Mouse (Mus musculus) left cerebral cortex, postnatal 10 days (tissue): Measurements from ENCODE around the gene Dmxl2. TPM values are rescaled to one million over a fixed set of nuclear protein-coding genes. Genes with fewer than 3 reads are reported as not detected.

ENCODE experiments used
- DNase-seq, 2 experiments: peaks; one replicate each; pipeline ENCODE4 v3.0.0; 2021 to 2022; ENCODE audit warnings: low spot score in 2 of 2, mixed read lengths in 1 of 2; ENCODE audit errors: extremely low spot score in 1 of 2
- intact Hi-C: fragments of 180-260 bp; cut with DNase I; formaldehyde crosslinking; loops from one replicate; pipeline ENCODE4 v1.15.1; 2025
- total RNA-seq, 2 experiments: library from RNA; stranded (reverse); gene quantifications; 2 replicates each; pipeline ENCODE4 v1.2.3; 2021

Gene Dmxl2
- 100 to 1,000 TPM; 194 to 204 TPM for total RNA-seq

DNA sequence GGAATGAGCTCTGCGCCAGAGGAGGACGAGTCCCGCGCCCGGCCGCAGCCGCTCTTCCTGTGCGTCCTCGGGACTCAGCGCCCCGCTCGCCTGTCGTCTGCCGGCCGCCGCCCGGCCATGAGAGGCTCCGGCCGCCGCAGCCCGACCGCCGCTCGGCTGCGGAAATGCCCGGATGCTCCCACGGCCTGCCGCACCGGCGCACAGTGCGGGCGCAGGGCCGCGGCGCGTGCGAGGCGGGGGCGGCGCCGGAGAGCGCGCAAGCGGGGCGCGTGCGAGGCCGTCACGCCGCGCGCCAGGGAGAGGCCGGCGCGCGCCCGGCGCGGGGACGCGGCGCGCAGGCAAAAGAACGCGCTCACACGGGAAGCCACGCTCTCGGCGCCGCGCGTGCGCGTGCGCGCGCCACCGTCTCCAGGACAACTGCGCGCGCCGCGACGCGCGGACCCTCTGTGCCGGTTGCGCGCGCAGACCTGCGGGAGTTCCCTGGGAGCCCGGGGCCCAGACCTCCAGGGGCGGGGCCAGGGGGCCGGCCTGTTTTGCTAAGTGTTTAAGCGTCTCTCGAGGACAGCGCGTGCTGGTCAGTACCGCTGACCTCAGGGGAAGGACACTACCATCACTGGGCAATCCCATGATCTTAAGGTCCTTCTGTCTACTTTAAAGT is at the start of gene Dmxl2:
Dmxl2 (minus strand) TSS at position 174 of the 658 bp plus-strand sequence.
- intact Hi-C loops, result no loop called here
- DNase-seq, result peak; percentile 83 to 96

- no peak for DNase-seq
- intact Hi-C loops, result no loop called here
These were observed 48.0 kb upstream of the Dmxl2 start for GRCm38 (mm10) chr9:54549433-54549832.

DNA sequence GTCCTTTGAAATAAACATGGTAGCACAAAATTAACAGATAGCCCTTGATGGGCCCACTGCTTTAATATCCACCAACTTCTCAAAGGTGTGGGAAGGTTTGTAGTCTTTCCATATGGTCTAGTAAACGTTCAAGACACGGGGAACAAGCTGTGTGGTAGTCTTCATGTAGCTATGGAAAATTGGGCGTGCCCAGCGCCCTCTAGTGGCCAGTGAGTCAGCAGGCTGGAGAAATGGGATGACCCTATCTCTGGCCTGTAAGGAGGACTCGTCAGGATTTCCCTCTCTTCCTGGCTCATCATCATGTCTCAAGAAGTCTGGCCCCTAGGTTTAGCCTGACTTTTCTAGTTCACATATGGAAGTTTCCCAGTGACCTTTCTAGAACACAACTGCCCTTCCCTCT is 46.1 kb upstream of the Dmxl2 start:
- DNase-seq, result peak in 1 of 2 experiments; percentile 59
- intact Hi-C loops, result no loop called here

DNA sequence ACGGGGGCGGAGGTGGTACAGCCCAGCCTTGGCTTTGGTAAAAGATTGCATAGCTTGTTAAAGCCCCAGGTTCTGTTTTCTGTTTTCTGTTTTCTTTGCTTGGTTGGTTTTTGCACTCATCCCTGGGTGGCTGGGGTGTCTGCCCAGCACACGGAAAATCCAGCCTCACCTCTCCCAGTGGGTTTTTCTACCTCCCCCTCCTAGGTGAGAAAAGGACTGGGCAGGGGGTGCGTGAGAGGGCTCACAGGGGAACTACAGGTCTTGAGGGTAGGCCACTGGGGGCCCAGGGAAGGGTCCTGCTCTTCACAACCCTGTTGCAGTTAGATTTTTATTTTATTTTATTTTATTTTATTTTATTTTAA is 43.5 kb upstream of the Dmxl2 start:
- DNase-seq, result no peak
- intact Hi-C loops, result no loop called here

DNA sequence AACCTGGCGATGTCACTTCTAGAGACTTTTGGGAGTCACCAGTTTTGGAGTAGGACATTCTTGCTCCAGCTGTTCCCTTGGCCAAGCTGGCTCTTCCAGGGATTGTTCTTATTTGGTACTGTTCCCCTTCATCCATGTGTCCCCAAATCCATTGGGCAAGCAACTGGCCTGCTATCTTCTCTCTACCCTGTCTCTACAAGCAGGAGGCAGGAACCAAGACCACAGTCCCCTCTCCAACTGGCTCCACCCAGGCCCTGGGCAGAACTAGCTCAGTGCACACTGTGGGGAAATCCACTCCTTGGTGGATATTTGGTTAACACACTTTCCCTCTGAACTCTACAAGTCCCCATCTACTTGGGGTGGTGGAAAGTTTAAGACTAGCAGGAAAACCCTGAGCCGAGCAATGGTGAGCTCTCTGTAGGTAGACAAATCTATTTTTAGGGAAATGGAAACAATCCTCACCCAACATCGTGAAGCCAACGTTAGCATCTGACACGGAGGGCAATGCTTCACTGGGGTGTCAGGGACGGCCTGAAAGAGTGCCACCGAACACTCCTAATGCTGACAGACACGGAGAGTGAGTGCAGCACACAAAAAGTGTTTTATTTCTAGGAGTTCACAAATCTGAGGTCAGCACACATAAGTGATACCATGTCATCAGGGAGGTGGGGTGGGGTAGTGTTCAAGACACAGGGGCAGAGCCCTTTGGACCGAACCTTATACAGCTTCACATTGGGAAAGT is 43.0 kb upstream of the Dmxl2 start:
- no peak for DNase-seq
- intact Hi-C loops, result no loop called here

- DNase-seq, result no peak
- intact Hi-C loops, result no loop called here
These were observed 39.4 kb upstream of the Dmxl2 start for GRCm38 (mm10) chr9:54540801-54541200.

DNA sequence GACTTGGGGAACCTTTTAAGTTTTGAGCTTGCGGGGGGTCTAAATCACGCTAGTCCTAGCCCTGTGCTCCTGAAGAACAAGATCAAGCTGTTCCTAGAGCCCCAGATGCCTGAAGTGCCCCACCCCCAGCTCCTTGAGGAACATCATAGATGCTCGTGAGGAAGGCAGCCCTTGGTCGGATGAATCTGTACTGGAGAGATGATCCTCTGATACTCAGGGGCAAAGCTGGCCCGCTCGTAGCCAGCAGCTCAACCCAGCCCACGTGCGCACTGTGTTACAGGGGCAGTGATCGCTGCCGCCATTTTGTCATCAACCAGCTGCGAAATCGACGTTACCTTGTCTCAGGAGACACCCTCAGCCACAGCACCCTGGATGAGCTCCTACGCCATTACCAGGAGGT is 37.3 kb upstream of the Dmxl2 start, which contains the start of gene Sh2d7:
Sh2d7 (plus strand) TSS at position 301 of the 400 bp plus-strand sequence.
- intact Hi-C loops, result loop anchor here (10.0 kb wide), 1 partner anchor 136 kb away; no protein-coding TSS in a partner anchor
- DNase-seq, result no peak

- intact Hi-C loops, result loop anchor here (10.0 kb wide), 1 partner anchor 137 kb away; no protein-coding TSS in a partner anchor
These were observed 36.8 kb upstream of the Dmxl2 start for GRCm38 (mm10) chr9:54538244-54538643.

GRCm38 (mm10) chr9:54537480-54537879 is 36.1 kb upstream of the Dmxl2 start:
- intact Hi-C loops, result loop anchor here (10.0 kb wide), 1 partner anchor 137 kb away; no protein-coding TSS in a partner anchor
- DNase-seq, result no peak

More at GRCm38 (mm10) chr9:54538244-54538643, 36.8 kb upstream of the Dmxl2 start:
- no peak for DNase-seq

- DNase-seq, result peak in 1 of 2 experiments; percentile 46
These were observed 35.6 kb upstream of the Dmxl2 start for GRCm38 (mm10) chr9:54537030-54537429.

DNA sequence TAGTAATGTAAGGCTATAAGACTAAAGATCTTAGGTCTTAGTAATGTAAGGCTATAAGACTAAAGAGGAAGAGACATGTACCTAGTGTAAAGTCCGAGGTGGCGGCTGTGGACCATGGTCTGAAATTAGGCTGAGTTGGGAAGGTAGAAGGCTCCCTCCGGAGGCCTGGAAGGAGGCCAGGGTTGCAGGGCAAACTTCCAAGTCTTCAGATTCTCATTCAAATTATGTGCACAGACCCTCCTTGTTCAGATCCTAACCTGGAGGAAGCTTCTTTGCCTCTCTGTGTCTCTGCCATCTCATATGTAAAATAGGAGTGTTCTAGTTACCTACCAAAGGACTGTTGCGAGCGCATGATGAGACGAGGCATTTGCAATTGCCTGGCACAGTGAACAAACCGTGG is 34.8 kb upstream of the Dmxl2 start:
- DNase-seq, result no peak
- intact Hi-C loops, result loop anchor here (10.0 kb wide), 1 partner anchor 139 kb away; no protein-coding TSS in a partner anchor

More at GRCm38 (mm10) chr9:54537030-54537429, 35.6 kb upstream of the Dmxl2 start:
- intact Hi-C loops, result loop anchor here (10.0 kb wide), 1 partner anchor 138 kb away; no protein-coding TSS in a partner anchor

- DNase-seq, result peak; percentile 76 to 88
- intact Hi-C loops, result loop anchor here (10.0 kb wide), 1 partner anchor 141 kb away; no protein-coding TSS in a partner anchor
These were observed 32.5 kb upstream of the Dmxl2 start for GRCm38 (mm10) chr9:54533975-54534374.

GRCm38 (mm10) chr9:54532926-54533325 is 31.5 kb upstream of the Dmxl2 start:
- intact Hi-C loops, result loop anchor here (10.0 kb wide), 1 partner anchor 142 kb away; no protein-coding TSS in a partner anchor
- no peak for DNase-seq

- no peak for DNase-seq
- intact Hi-C loops, result loop anchor here (10.0 kb wide), 1 partner anchor 143 kb away; no protein-coding TSS in a partner anchor
These were observed 30.0 kb upstream of the Dmxl2 start for GRCm38 (mm10) chr9:54531421-54531820.

DNA sequence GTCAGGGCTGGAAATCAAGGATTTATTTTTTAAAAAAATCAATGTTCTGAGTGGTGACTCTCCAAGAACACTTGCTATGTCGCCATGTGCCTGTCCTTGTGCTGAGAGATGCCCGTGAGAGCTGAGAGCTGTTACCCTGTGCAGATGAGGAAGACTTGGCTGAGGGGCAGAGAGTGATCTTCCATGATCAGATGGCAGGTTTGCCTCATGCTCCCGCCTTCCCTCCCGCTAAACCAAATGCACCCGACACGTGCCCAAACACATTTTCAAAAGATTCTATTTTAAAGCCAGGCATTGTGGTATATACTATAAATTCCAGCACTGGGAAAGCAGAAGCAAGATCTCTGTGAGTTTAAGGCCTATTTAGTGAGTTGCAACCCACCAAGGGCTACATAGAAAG is 29.4 kb upstream of the Dmxl2 start:
- DNase-seq, result no peak
- intact Hi-C loops, result loop anchor here (10.0 kb wide), 1 partner anchor 144 kb away; no protein-coding TSS in a partner anchor

DNA sequence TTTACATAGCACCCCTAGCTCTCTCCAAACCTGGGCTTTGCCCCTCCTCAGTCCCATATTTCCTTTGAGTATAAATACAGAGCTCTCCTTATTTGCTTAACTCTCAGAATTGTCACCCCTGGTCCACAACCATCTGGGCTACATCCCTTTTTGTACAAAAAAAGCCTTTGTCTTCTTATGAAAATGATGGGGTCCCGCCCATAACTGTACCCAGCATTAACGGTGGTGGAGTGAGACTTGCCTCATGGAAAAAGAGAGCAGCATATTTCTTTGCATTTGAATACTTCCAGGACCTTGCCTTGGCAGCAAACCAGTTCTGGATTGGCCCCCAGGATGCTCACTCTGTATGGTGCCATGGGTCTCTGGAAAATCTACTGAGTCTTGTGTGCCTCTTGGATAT is 28.5 kb upstream of the Dmxl2 start:
- intact Hi-C loops, result loop anchor here (10.0 kb wide), 2 partner anchors 145 to 295 kb away; no protein-coding TSS in a partner anchor
- no peak for DNase-seq

DNA sequence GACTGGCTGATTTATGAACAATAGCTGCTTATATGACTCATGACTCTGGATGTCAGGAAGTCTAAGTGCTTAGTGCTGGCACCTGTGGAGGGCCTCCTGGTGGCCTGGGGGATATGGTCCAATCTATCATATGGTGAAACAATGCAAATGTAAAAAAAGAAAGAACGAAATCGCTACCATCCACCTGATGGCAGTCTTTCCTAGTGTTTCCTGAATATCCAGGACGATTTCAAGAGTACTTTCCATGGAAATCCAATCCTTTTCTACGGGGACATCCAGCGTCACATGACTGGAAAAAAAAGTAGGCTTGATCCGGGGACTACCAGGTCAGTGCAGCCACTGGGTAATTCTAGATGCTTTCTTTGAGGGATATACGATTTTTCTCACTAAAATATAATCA is 26.3 kb upstream of the Dmxl2 start:
- DNase-seq, result no peak
- intact Hi-C loops, result loop anchor here (10.0 kb wide), 1 partner anchor 297 kb away; no protein-coding TSS in a partner anchor

GRCm38 (mm10) chr9:54520286-54520685 is 18.9 kb upstream of the Dmxl2 start:
- intact Hi-C loops, result loop anchor here (10.0 kb wide), 1 partner anchor 305 kb away; no protein-coding TSS in a partner anchor

GRCm38 (mm10) chr9:54518921-54519320 is 17.5 kb upstream of the Dmxl2 start:
- intact Hi-C loops, result no loop called here
- DNase-seq, result no peak

More at GRCm38 (mm10) chr9:54520286-54520685, 18.9 kb upstream of the Dmxl2 start:
- no peak for DNase-seq
